Mouse (Mus musculus) liver, adult 2 months (tissue): ENCODE results near the gene E130311K13Rik.

Source experiments
- CTCF ChIP-seq: fragments of 200-500 bp; IDR thresholded peaks from 2 replicates; pipeline ENCODE4 v1.5.1; 2011; ENCODE audit warnings: low read depth, low read length, control low read depth
- POLR2A ChIP-seq: fragments of 200-500 bp; IDR thresholded peaks from 2 replicates; pipeline ENCODE4 v1.6.1; 2011; ENCODE audit warnings: low read length, control low read depth; ENCODE audit not compliant: insufficient read depth; ENCODE audit errors: extremely low read depth

- TF ChIP-seq POLR2A: no peak
- no peak for TF ChIP-seq CTCF
These were observed 29.2 kb downstream of the E130311K13Rik start for GRCm38 (mm10) chr3:63900021-63900571.
